Mouse (Mus musculus) kidney, embryonic 16.5 days (tissue): ENCODE measurements at regions not wholly inside any gene's neighbourhood (a gene's known extent, or its start where the extent isn't known, plus 50 kb on each side); places are given as distances from the start of the nearest gene placed in this dataset.

ENCODE experiments used
- ATAC-seq: fragments of 200-750 bp; cut with Nextera tagmentation; 2 replicates; pipeline ENCODE4 v1.8.0; 2017; ENCODE audit warnings: moderate TSS enrichment; ENCODE audit not compliant: low FRiP score, low TSS enrichment
- H3K27ac ChIP-seq: fragments of 300-500 bp; sonication (generic); 2 replicates; pipeline ENCODE4 v1.5.1; 2014; ENCODE audit warnings: low read length
- H3K27me3 ChIP-seq: fragments of 300-500 bp; sonication (generic); 2 replicates; pipeline ENCODE4 v1.6.1; 2014; ENCODE audit warnings: low read length, control low read depth, mixed read lengths; ENCODE audit not compliant: insufficient read depth
- H3K36me3 ChIP-seq: fragments of 300-500 bp; sonication (generic); 2 replicates; pipeline ENCODE4 v1.6.1; 2014; ENCODE audit warnings: low read length, control low read depth, mixed read lengths; ENCODE audit not compliant: insufficient read depth
- H3K4me1 ChIP-seq: fragments of 300-500 bp; sonication (generic); 2 replicates; pipeline ENCODE4 v1.6.1; 2014; ENCODE audit warnings: low read length, control low read depth, mixed read lengths; ENCODE audit not compliant: insufficient read depth
- H3K4me2 ChIP-seq: fragments of 300-500 bp; sonication (generic); replicated peaks from 2 replicates; pipeline ENCODE4 v1.6.1; 2014; ENCODE audit warnings: low read depth, low read length
- H3K4me3 ChIP-seq: fragments of 300-500 bp; sonication (generic); 2 replicates; pipeline ENCODE4 v1.5.1; 2014; ENCODE audit warnings: mild to moderate bottlenecking, low read length
- H3K9ac ChIP-seq: fragments of 300-500 bp; sonication (generic); replicated peaks from 2 replicates; pipeline ENCODE4 v1.6.1; 2014; ENCODE audit warnings: low read length
- H3K9me3 ChIP-seq: fragments of 300-500 bp; sonication (generic); 2 replicates; pipeline ENCODE4 v1.6.1; 2016; ENCODE audit warnings: low read length, control low read depth
- WGBS: fragments of 180-500 bp; shearing (Covaris S2); extraction: QIAGEN DNeasy Blood & Tissue Kit; methylation state at CpG from one replicate; pipeline ENCODE4 v1.1.7; 2014; 5-methylcytosine and 5-hydroxymethylcytosine counted together

- no peak overlapping the region for H3K9ac ChIP-seq
- no peaks in the 10 kb centered on the region for H3K27me3 ChIP-seq
- H3K4me3 ChIP-seq, result no peak overlapping the region
- no peak overlapping the region for H3K4me2 ChIP-seq
- no peaks in the 10 kb centered on the region for H3K4me1 ChIP-seq
- no peak for ATAC-seq
- 70% methylated on average over 5 of the region's 5 CpGs for WGBS
- no peaks in the 10 kb centered on the region for H3K9me3 ChIP-seq
- no peak overlapping the region for H3K27ac ChIP-seq
- no peaks in the 10 kb centered on the region for H3K36me3 ChIP-seq
These were observed 86.2 kb upstream of the Slc25a26 start for GRCm38 (mm10) chr6:94413987-94414360.

GRCm38 (mm10) chr6:94413297-94413986, 86.7 kb upstream of the Slc25a26 start:
- ATAC-seq, result no peak

GRCm38 (mm10) chr6:94412341-94412740, 87.8 kb upstream of the Slc25a26 start:
- no peaks in the 10 kb centered on the region for H3K9me3 ChIP-seq
- H3K4me1 ChIP-seq, result no peaks in the 10 kb centered on the region
- H3K36me3 ChIP-seq, result no peaks in the 10 kb centered on the region
- H3K4me2 ChIP-seq, result no peak overlapping the region
- no peak overlapping the region for H3K4me3 ChIP-seq
- H3K9ac ChIP-seq, result no peak overlapping the region
- 86% methylated on average over 7 of the region's 7 CpGs for WGBS
- H3K27me3 ChIP-seq, result no peaks in the 10 kb centered on the region
- H3K27ac ChIP-seq, result no peak overlapping the region
- ATAC-seq, result no peak

More at GRCm38 (mm10) chr6:94413297-94413986, 86.7 kb upstream of the Slc25a26 start:
- Histone ChIP-seq H3K27me3 (no peaks in the 10 kb centered on the region), H3K9me3 (no peaks in the 10 kb centered on the region), H3K4me1 (no peaks in the 10 kb centered on the region), H3K4me3 (no peak overlapping the region), H3K9ac (no peak overlapping the region), H3K27ac (no peak overlapping the region), H3K4me2 (no peak overlapping the region), H3K36me3 (no peaks in the 10 kb centered on the region)
- WGBS, result 70% methylated on average over 10 of the region's 10 CpGs

- Histone ChIP-seq H3K36me3 (no peaks in the 10 kb centered on the region), H3K9me3 (no peaks in the 10 kb centered on the region), H3K4me1 (no peaks in the 10 kb centered on the region), H3K27ac (no peak overlapping the region), H3K4me2 (no peak overlapping the region), H3K27me3 (no peaks in the 10 kb centered on the region), H3K4me3 (no peak overlapping the region), H3K9ac (no peak overlapping the region)
- no peak for ATAC-seq
- WGBS, result 77% methylated on average over 2 of the region's 2 CpGs
These were observed 89.7 kb upstream of the Slc25a26 start for GRCm38 (mm10) chr6:94410480-94410879.

GRCm38 (mm10) chr6:94408996-94409395, 91.1 kb upstream of the Slc25a26 start:
- WGBS, result 93% methylated on average over 2 of the region's 2 CpGs

GRCm38 (mm10) chr6:94407751-94408150, 92.4 kb upstream of the Slc25a26 start:
- no peak overlapping the region for H3K4me2 ChIP-seq
- H3K27me3 ChIP-seq, result no peaks in the 10 kb centered on the region
- WGBS, result 72% methylated on average over 4 of the region's 4 CpGs
- H3K9ac ChIP-seq, result no peak overlapping the region
- H3K4me3 ChIP-seq, result no peak overlapping the region
- H3K9me3 ChIP-seq, result no peaks in the 10 kb centered on the region
- ATAC-seq, result no peak
- no peaks in the 10 kb centered on the region for H3K36me3 ChIP-seq
- no peaks in the 10 kb centered on the region for H3K4me1 ChIP-seq
- H3K27ac ChIP-seq, result no peak overlapping the region

More at GRCm38 (mm10) chr6:94408996-94409395, 91.1 kb upstream of the Slc25a26 start:
- H3K27ac ChIP-seq, result no peak overlapping the region
- H3K9ac ChIP-seq, result no peak overlapping the region
- H3K27me3 ChIP-seq, result no peaks in the 10 kb centered on the region
- H3K4me3 ChIP-seq, result no peak overlapping the region
- H3K36me3 ChIP-seq, result no peaks in the 10 kb centered on the region
- no peaks in the 10 kb centered on the region for H3K4me1 ChIP-seq
- no peak overlapping the region for H3K4me2 ChIP-seq
- H3K9me3 ChIP-seq, result no peaks in the 10 kb centered on the region
- no peak for ATAC-seq

GRCm38 (mm10) chr6:94405371-94406076, 94.6 kb upstream of the Slc25a26 start:
- Histone ChIP-seq H3K4me1 (peaks cover 13% of the 10 kb centered on the region), H3K4me2 (no peak overlapping the region), H3K36me3 (no peaks in the 10 kb centered on the region), H3K9me3 (no peaks in the 10 kb centered on the region), H3K4me3 (no peak overlapping the region), H3K9ac (no peak overlapping the region), H3K27ac (no peak overlapping the region), H3K27me3 (no peaks in the 10 kb centered on the region)
- WGBS, result 91% methylated on average over 8 of the region's 8 CpGs
- no peak for ATAC-seq

- Histone ChIP-seq H3K4me3 (no peak overlapping the region), H3K9ac (no peak overlapping the region), H3K4me1 (peaks cover 17% of the 10 kb centered on the region), H3K27ac (no peak overlapping the region), H3K4me2 (no peak overlapping the region), H3K27me3 (no peaks in the 10 kb centered on the region), H3K36me3 (no peaks in the 10 kb centered on the region), H3K9me3 (no peaks in the 10 kb centered on the region)
- WGBS, result 50% methylated on average over 9 of the region's 9 CpGs
- ATAC-seq, result no peak
These were observed 98.3 kb upstream of the Slc25a26 start for GRCm38 (mm10) chr6:94401617-94402481.

GRCm38 (mm10) chr6:94401061-94401591, 99.0 kb upstream of the Slc25a26 start:
- WGBS, result 9% methylated on average over 14 of the region's 14 CpGs
- Histone ChIP-seq H3K9ac (peak overlapping the region; percentile 47; the same call in 1 of the 2 replicates), H3K27me3 (0 out of 2 replicates have a peak, but pooled peaks cover 3% of the 10 kb centered on the region), H3K36me3 (no peaks in the 10 kb centered on the region), H3K4me2 (peak overlapping the region; percentile 58), H3K4me1 (peaks cover 17% of the 10 kb centered on the region), H3K27ac (no peak overlapping the region), H3K4me3 (peak overlapping the region; percentile 29), H3K9me3 (no peaks in the 10 kb centered on the region)
- peak; percentile 88 for ATAC-seq
